13 mouse cellular contexts compared by ENCODE assay signal in the genomic region with DNA sequence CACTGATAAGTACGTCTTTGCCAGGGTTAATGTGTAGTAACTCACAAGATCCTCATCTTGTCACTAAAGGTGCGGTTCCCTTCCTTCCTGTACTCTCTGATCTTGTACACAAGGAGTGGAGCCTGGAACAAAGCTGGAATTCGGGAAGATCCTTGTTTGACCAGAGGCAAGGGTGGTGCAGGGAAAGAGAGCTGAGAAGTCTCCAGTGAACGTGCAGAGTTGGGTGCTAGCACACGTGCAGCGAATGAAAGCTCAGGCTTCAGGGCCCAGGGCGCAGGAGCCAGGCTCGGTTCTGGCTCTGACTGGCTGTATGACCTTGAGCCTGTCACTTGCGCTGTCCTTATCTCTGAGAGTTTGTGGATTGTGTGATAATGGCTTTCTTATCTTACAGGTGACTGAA. TPM values are rescaled to one million over a fixed set of nuclear protein-coding genes. Genes with fewer than 3 reads are reported as not detected.
A peak's percentile ranks its signal among the peaks of the same experiment; 100 is the strongest.
DNase-seq lines count a peak whose midpoint lies in the region.
"Had no signal": no experiment of that assay in that cellular context is flagged by ENCODE, and none has a peak within 500 bp of the region (broad histone marks: within the 10 kb centered on the region; RNA-seq: fewer than 3 reads in every experiment).

No protein-coding gene starts in this region.

- DNase-seq in adrenal gland, adult 18-20 months (ENCODE audit: low spot score in 2 of 2), result peak; percentile 25 to 29
- DNase-seq in adrenal gland, adult 8-10 months, result no peak
- peak; percentile 15 for DNase-seq in kidney, postnatal 10 days
- DNase-seq in kidney, adult 18-20 months, result no peak
- DNase-seq in adrenal gland, postnatal 14 days, result peak; percentile 41
- peak; percentile 8 for DNase-seq in splenic B cell, adult 2 months (ENCODE audit: low read depth, low spot score)
- no peak for DNase-seq in yolk sac, embryonic 10.5 days (ENCODE audit: low spot score)
- DNase-seq in frontal cortex, postnatal 10 days (ENCODE audit: low spot score in 2 of 2), result no peak

- H3K36me3 ChIP-seq in splenic B cell, adult 2 months (ENCODE audit: control insufficient read depth, insufficient read depth, low read length, poor library complexity, severe bottlenecking), result no peaks in the 10 kb centered on the region
- H3K36me3 ChIP-seq: embryonic facial prominence, embryonic 13.5 days; forebrain, embryonic 12.5 days; midbrain, embryonic 15.5 days had no signal

- H3K27me3 ChIP-seq in splenic B cell, adult 2 months (ENCODE audit: control insufficient read depth, insufficient read depth, low read length, poor library complexity, severe bottlenecking), result no peaks in the 10 kb centered on the region
- H3K27me3 ChIP-seq: embryonic facial prominence, embryonic 13.5 days; forebrain, embryonic 12.5 days; limb, embryonic 13.5 days; midbrain, embryonic 15.5 days had no signal

RNA-seq across cellular contexts. Expression of gene Snx18, which starts 0.6 kb away (rescaled TPM):
- total RNA-seq in adrenal gland, adult 18-20 months (2021), result 10 to 100 TPM; 22.3 to 24.9 TPM
- 10 to 100 TPM; 23.3 to 29.6 (median 26.4) TPM for total RNA-seq in adrenal gland, adult 8-10 months (2022)
- total RNA-seq in adrenal gland, postnatal 14 days (2021), result 22.6 and 27.6 TPM in 2 replicates

RNA-seq across cellular contexts. Expression of gene Hspb3, which starts 44.5 kb away (rescaled TPM):
- total RNA-seq in adrenal gland, adult 18-20 months (2021), result not detected
- total RNA-seq in adrenal gland, adult 8-10 months (2022), result not detected
- not detected in 2 replicates for total RNA-seq in adrenal gland, postnatal 14 days (2021)
- total RNA-seq: granulocyte monocyte progenitor cell, adult 5-6 weeks had no signal

Comparison
In these comparisons a context has a peak if more than half of its experiments do, and no peak if none do; other contexts are left out.
1. DNase-seq: peak in adrenal gland, adult 18-20 months (2 of 2), kidney, postnatal 10 days (single experiment), adrenal gland, postnatal 14 days (single experiment) and splenic B cell, adult 2 months (single experiment); none in adrenal gland, adult 8-10 months (single experiment), kidney, adult 18-20 months (single experiment), yolk sac, embryonic 10.5 days (single experiment) and frontal cortex, postnatal 10 days (0 of 2).